Mouse (Mus musculus) heart, adult 2 months (tissue): ENCODE results near the gene Slc25a19. TPM values are rescaled to one million over a fixed set of nuclear protein-coding genes. Genes with fewer than 3 reads are reported as not detected.
A peak's percentile ranks its signal among the peaks of the same experiment; 100 is the strongest.

ENCODE experiments used
- DNase-seq, 2 experiments: peaks; one replicate each; pipeline ENCODE4 v3.0.0; 2021
- H3K27ac ChIP-seq: fragments of 200-600 bp; 2 replicates; pipeline ENCODE4 v1.8.1; 2022
- H3K27me3 ChIP-seq: fragments of 200-500 bp; 2 replicates; pipeline ENCODE4 v1.6.1; 2012; ENCODE audit warnings: mild to moderate bottlenecking, low read length, inconsistent platforms, mixed read lengths; ENCODE audit not compliant: control insufficient read depth, insufficient read depth
- H3K36me3 ChIP-seq: fragments of 200-500 bp; 2 replicates; pipeline ENCODE4 v1.6.1; 2012; ENCODE audit warnings: low read length, inconsistent platforms; ENCODE audit not compliant: control insufficient read depth, insufficient read depth
- H3K4me1 ChIP-seq: fragments of 200-500 bp; 2 replicates; pipeline ENCODE4 v1.6.1; 2011; ENCODE audit warnings: low read length; ENCODE audit not compliant: control insufficient read depth, insufficient read depth
- H3K4me3 ChIP-seq: fragments of 200-600 bp; 2 replicates; pipeline ENCODE4 v1.8.1; 2022
- H3K79me2 ChIP-seq: fragments of 200-500 bp; replicated peaks from 2 replicates; pipeline ENCODE4 v1.6.1; 2012; ENCODE audit warnings: mild to moderate bottlenecking, inconsistent platforms, low read length, moderate library complexity, mixed read lengths; ENCODE audit not compliant: control insufficient read depth, insufficient read depth
- H3K9ac ChIP-seq: fragments of 200-500 bp; 2 replicates; pipeline ENCODE4 v1.6.1; 2012; ENCODE audit warnings: low read depth, mild to moderate bottlenecking, control low read depth, inconsistent platforms, low read length, mixed read lengths
- CTCF ChIP-seq: fragments of 200-600 bp; IDR thresholded peaks from 2 replicates; pipeline ENCODE4 v1.8.1; 2022; ENCODE audit warnings: antibody characterized with exemption, mild to moderate bottlenecking, moderate library complexity
- EP300 ChIP-seq: fragments of 200-500 bp; IDR thresholded peaks from 2 replicates; pipeline ENCODE4 v1.6.1; 2011; ENCODE audit warnings: low read depth, low read length, control low read depth; ENCODE audit not compliant: insufficient read depth
- POLR2A ChIP-seq: fragments of 200-500 bp; IDR thresholded peaks from 2 replicates; pipeline ENCODE4 v1.6.1; 2011; ENCODE audit warnings: mild to moderate bottlenecking, low read depth, low read length, control low read depth; ENCODE audit not compliant: insufficient read depth
- WGBS: fragments of 180-500 bp; shearing (Covaris S2); methylation state at CpG from one replicate; pipeline ENCODE4 v1.1.7; 2018; 5-methylcytosine and 5-hydroxymethylcytosine counted together
- intact Hi-C: fragments of 180-260 bp; cut with DNase I; formaldehyde crosslinking; loops from one replicate; pipeline ENCODE4 v1.15.1; 2025
- polyA plus RNA-seq: library from polyadenylated mRNA; depleted of rRNA; stranded (reverse); fragments of >200 nt; gene quantifications from 2 replicates; pipeline ENCODE4 v1.2.3, GENCODE M21; 2012; rRNA removed
- total RNA-seq, 2 experiments: library from RNA; stranded (reverse); gene quantifications; 2 replicates each; pipeline ENCODE4 v1.2.3; 2021

Gene Slc25a19
- total and polyA plus RNA-seq, 3 experiments = 32.9 to 97.1 (median 40.7) TPM

GRCm38 (mm10) chr11:115579080-115579479 lies 49.0 kb downstream of the Slc25a19 start:
- Histone ChIP-seq H3K79me2 (no peaks in the 10 kb centered on the region), H3K9ac (no peak overlapping the region), H3K27me3 (no peaks in the 10 kb centered on the region), H3K36me3 (no peaks in the 10 kb centered on the region), H3K4me1 (no peaks in the 10 kb centered on the region), H3K4me3 (no peak overlapping the region), H3K27ac (no peak overlapping the region)
- intact Hi-C loops = no loop called here
- no peak for TF ChIP-seq CTCF
- TF ChIP-seq EP300 = no peak
- TF ChIP-seq POLR2A = no peak
- no peak for DNase-seq

- H3K27me3 ChIP-seq = no peaks in the 10 kb centered on the region
- peak overlapping the region; percentile 83 for H3K4me3 ChIP-seq
- TF ChIP-seq CTCF (no peak), POLR2A (no peak), EP300 (no peak)
- no peaks in the 10 kb centered on the region for H3K36me3 ChIP-seq
- WGBS = 15% methylated on average over 7 of the region's 7 CpGs
- H3K4me1 ChIP-seq = peaks cover 1% of the 10 kb centered on the region; the same call in 1 of the 2 replicates
- no peak for DNase-seq
- no peaks in the 10 kb centered on the region for H3K79me2 ChIP-seq
- intact Hi-C loops = loop anchor here (2.0 kb wide), 2 partner anchors 28 to 38 kb away; partner anchors contain the start of genes Mrps7 and Sumo2
- H3K27ac ChIP-seq = no peak overlapping the region
- H3K9ac ChIP-seq = no peak overlapping the region
These were observed 63.1 kb downstream of the Slc25a19 start for GRCm38 (mm10) chr11:115564961-115565360.

Other genes starting within 250 kb of the Slc25a19 start
- 1 to 10 TPM; 4.5 TPM for gene Cdr2l, start 246.4 kb downstream of the Slc25a19 start, total RNA-seq
- gene Cdr2l, start 246.4 kb downstream of the Slc25a19 start, polyA plus RNA-seq = 6.2 and 6.7 TPM in 2 replicates
- 100 to 1,000 TPM; 144 to 159 TPM for gene Mrpl58, start 224.5 kb downstream of the Slc25a19 start, total RNA-seq
- 82.7 and 104 TPM in 2 replicates for gene Mrpl58, start 224.5 kb downstream of the Slc25a19 start, polyA plus RNA-seq
- 1,000 to 10,000 TPM; 1,964 to 2,328 TPM for gene Atp5h, start 208.3 kb downstream of the Slc25a19 start, total RNA-seq
- 830 and 1,376 TPM in 2 replicates for gene Atp5h, start 208.3 kb downstream of the Slc25a19 start, polyA plus RNA-seq
- 10 to 100 TPM; 26.6 to 30.0 TPM for gene Kctd2, start 208.2 kb downstream of the Slc25a19 start, total RNA-seq
- gene Kctd2, start 208.2 kb downstream of the Slc25a19 start, polyA plus RNA-seq = 22.9 and 31.9 TPM in 2 replicates
- gene Trim80, start 187.8 kb downstream of the Slc25a19 start, total RNA-seq = under 1 TPM in 1 of 2 experiments, not detected in 1; 0.13 TPM
- 0.33 TPM in 1 of 2 replicates, not detected in the other for gene Trim80, start 187.8 kb downstream of the Slc25a19 start, polyA plus RNA-seq
- not detected for gene Slc16a5, start 165.8 kb downstream of the Slc25a19 start, total RNA-seq
- gene Slc16a5, start 165.8 kb downstream of the Slc25a19 start, polyA plus RNA-seq = 0.06 and 0.18 TPM in 2 replicates
- 1 to 10 TPM; 1.9 to 2.7 TPM for gene Armc7, start 152.6 kb downstream of the Slc25a19 start, total RNA-seq
- 2.3 and 3.3 TPM in 2 replicates for gene Armc7, start 152.6 kb downstream of the Slc25a19 start, polyA plus RNA-seq
- gene Nt5c, start 136.4 kb downstream of the Slc25a19 start, total RNA-seq = 10 to 100 TPM; 10.9 to 12.9 TPM
- gene Nt5c, start 136.4 kb downstream of the Slc25a19 start, polyA plus RNA-seq = 11.7 and 12.4 TPM in 2 replicates
- 100 to 1,000 TPM; 110 TPM for gene Jpt1, start 113.9 kb downstream of the Slc25a19 start, total RNA-seq
- gene Jpt1, start 113.9 kb downstream of the Slc25a19 start, polyA plus RNA-seq = 116 and 124 TPM in 2 replicates
- gene Sumo2, start 92.0 kb downstream of the Slc25a19 start, total RNA-seq = 100 to 1,000 TPM; 168 to 177 TPM
- 64.7 and 126 TPM in 2 replicates for gene Sumo2, start 92.0 kb downstream of the Slc25a19 start, polyA plus RNA-seq
- 10 to 100 TPM; 19.8 to 20.2 TPM for gene Nup85, start 63.9 kb downstream of the Slc25a19 start, total RNA-seq
- gene Nup85, start 63.9 kb downstream of the Slc25a19 start, polyA plus RNA-seq = 28.0 and 44.1 TPM in 2 replicates
- gene Mrps7, start 24.4 kb downstream of the Slc25a19 start, total RNA-seq = 10 to 100 TPM; 74.6 to 80.1 TPM
- 33.9 and 40.2 TPM in 2 replicates for gene Mrps7, start 24.4 kb downstream of the Slc25a19 start, polyA plus RNA-seq
- 10 to 100 TPM; 16.5 to 20.3 TPM for gene Gga3, start 24.2 kb downstream of the Slc25a19 start, total RNA-seq
- 15.4 and 17.1 TPM in 2 replicates for gene Gga3, start 24.2 kb downstream of the Slc25a19 start, polyA plus RNA-seq
- 10 to 100 TPM; 51.3 to 54.7 TPM for gene Mif4gd, start 15.3 kb downstream of the Slc25a19 start, total RNA-seq
- gene Mif4gd, start 15.3 kb downstream of the Slc25a19 start, polyA plus RNA-seq = 94.0 and 123 TPM in 2 replicates
- 100 to 1,000 TPM; 107 to 109 TPM for gene Grb2, start 80.3 kb upstream of the Slc25a19 start, total RNA-seq
- gene Grb2, start 80.3 kb upstream of the Slc25a19 start, polyA plus RNA-seq = 52.0 and 73.2 TPM in 2 replicates
- 100 to 1,000 TPM in 1 of 2 experiments, 10 to 100 TPM in 1; 99.5 to 103 TPM for gene Tmem94, start 137.1 kb upstream of the Slc25a19 start, total RNA-seq
- 125 and 135 TPM in 2 replicates for gene Tmem94, start 137.1 kb upstream of the Slc25a19 start, polyA plus RNA-seq
- gene Caskin2, start 185.3 kb upstream of the Slc25a19 start, total RNA-seq = 10 to 100 TPM; 40.5 to 43.8 TPM
- gene Caskin2, start 185.3 kb upstream of the Slc25a19 start, polyA plus RNA-seq = 38.5 TPM in 2 replicates
- 1 to 10 TPM; 7.2 to 9.3 TPM for gene Tsen54, start 186.4 kb upstream of the Slc25a19 start, total RNA-seq
- 15.9 and 16.3 TPM in 2 replicates for gene Tsen54, start 186.4 kb upstream of the Slc25a19 start, polyA plus RNA-seq
- 10 to 100 TPM; 18.4 to 20.3 TPM for gene Llgl2, start 195.8 kb upstream of the Slc25a19 start, total RNA-seq
- gene Llgl2, start 195.8 kb upstream of the Slc25a19 start, polyA plus RNA-seq = 19.4 and 20.2 TPM in 2 replicates
- gene Myo15b, start 230.1 kb upstream of the Slc25a19 start, total RNA-seq = under 1 TPM in 1 of 2 experiments, not detected in 1; 0.05 TPM
- 0.20 and 0.29 TPM in 2 replicates for gene Myo15b, start 230.1 kb upstream of the Slc25a19 start, polyA plus RNA-seq